Mouse (Mus musculus) liver, postnatal 0 days (tissue): ENCODE results near the gene Olfr59. TPM values are rescaled to one million over a fixed set of nuclear protein-coding genes. Genes with fewer than 3 reads are reported as not detected.

ENCODE experiments used
- ATAC-seq: fragments of 200-750 bp; cut with Nextera tagmentation; 2 replicates; pipeline ENCODE4 v1.8.0; 2017; ENCODE audit warnings: mild to moderate bottlenecking, moderate library complexity
- DNase-seq: peaks from one replicate; pipeline ENCODE4 v3.0.0-alpha.2; 2016
- H3K27ac ChIP-seq: fragments of 300-500 bp; sonication (generic); 2 replicates; pipeline ENCODE4 v1.5.1; 2014; ENCODE audit warnings: antibody characterized with exemption, moderate library complexity, mild to moderate bottlenecking, low read depth
- H3K27me3 ChIP-seq: fragments of 300-500 bp; sonication (generic); 2 replicates; pipeline ENCODE4 v1.6.1; 2014; ENCODE audit warnings: low read length, control low read depth, mixed read lengths; ENCODE audit not compliant: insufficient read depth
- H3K36me3 ChIP-seq: fragments of 300-500 bp; sonication (generic); replicated peaks from 2 replicates; pipeline ENCODE4 v1.6.1; 2014; ENCODE audit warnings: mild to moderate bottlenecking, control low read depth, low read length, moderate library complexity, mixed read lengths; ENCODE audit not compliant: insufficient read depth
- H3K4me1 ChIP-seq: fragments of 300-500 bp; sonication (generic); 2 replicates; pipeline ENCODE4 v1.6.1; 2014; ENCODE audit warnings: antibody characterized with exemption, mild to moderate bottlenecking, control low read depth; ENCODE audit not compliant: insufficient read depth
- H3K4me2 ChIP-seq: fragments of 300-500 bp; sonication (generic); 2 replicates; pipeline ENCODE4 v1.6.1; 2014; ENCODE audit warnings: low read depth, mild to moderate bottlenecking, low read length, moderate library complexity, mixed read lengths
- H3K4me3 ChIP-seq: fragments of 300-500 bp; sonication (generic); 2 replicates; pipeline ENCODE4 v1.5.1; 2014; ENCODE audit warnings: low read depth, low read length
- H3K9ac ChIP-seq: fragments of 300-500 bp; sonication (generic); replicated peaks from 2 replicates; pipeline ENCODE4 v1.6.1; 2014; ENCODE audit warnings: mild to moderate bottlenecking, moderate library complexity
- H3K9me3 ChIP-seq: fragments of 300-500 bp; sonication (generic); 2 replicates; pipeline ENCODE4 v1.6.1; 2016; ENCODE audit warnings: mild to moderate bottlenecking, control low read depth, low read length, mixed read lengths
- CTCF ChIP-seq: sonication (generic); IDR thresholded peaks from 2 replicates; pipeline ENCODE4 v1.5.1; 2016; ENCODE audit warnings: antibody characterized with exemption, low read depth
- EP300 ChIP-seq: IDR thresholded peaks from 2 replicates; pipeline ENCODE4 v1.6.1; 2016; ENCODE audit warnings: antibody characterized with exemption, low read depth, mild to moderate bottlenecking
- WGBS: fragments of 180-500 bp; shearing (Covaris S2); extraction: QIAGEN DNeasy Blood & Tissue Kit; methylation state at CpG from one replicate; pipeline ENCODE4 v1.1.7; 2014; ENCODE audit not compliant: insufficient replicate concordance; 5-methylcytosine and 5-hydroxymethylcytosine counted together
- polyA plus RNA-seq: library from polyadenylated mRNA; unstranded; fragments of >200 nt; fragmentation: Nextera tagmentation; extraction: Ambion mirVana; gene quantifications from 2 replicates; pipeline ENCODE4 v1.2.1, GENCODE M21; 2015

Gene Olfr59
- not detected in 2 replicates for polyA plus RNA-seq

DNA sequence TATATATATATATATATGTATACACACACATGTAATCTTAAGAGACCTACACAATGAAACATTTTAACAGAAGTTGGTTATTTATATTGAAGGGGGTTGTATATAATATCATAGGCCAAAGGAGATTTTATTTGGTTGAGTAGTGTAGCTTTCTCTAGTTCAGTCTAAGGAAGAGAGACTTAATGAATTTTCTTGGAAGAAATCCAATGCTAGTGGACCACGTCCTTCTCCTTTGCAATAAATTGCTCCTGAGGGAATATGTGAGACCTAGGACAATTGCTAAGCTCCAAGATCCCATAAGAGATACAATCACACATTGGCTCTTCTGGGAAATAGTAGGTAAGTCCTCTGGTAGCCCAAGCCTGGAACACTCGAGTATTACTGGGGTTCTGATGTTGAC is at the start of gene Olfr59:
Gene Olfr59 (plus strand): TSS at position 301 of the 400 bp plus-strand sequence.
- Histone ChIP-seq H3K27ac (no peak within 1 kb of the TSS), H3K9ac (no peak within 1 kb of the TSS), H3K4me3 (no peak within 1 kb of the TSS), H3K9me3 (no peaks in the 10 kb centered on the region), H3K27me3 (no peaks in the 10 kb centered on the region), H3K4me2 (no peak within 1 kb of the TSS), H3K36me3 (no peaks in the 10 kb centered on the region), H3K4me1 (no peaks in the 10 kb centered on the region)
- WGBS, result 43% methylated on average over 2 of the region's 2 CpGs
- no peak for TF ChIP-seq EP300
- no peak for TF ChIP-seq CTCF
- ATAC-seq, result no peak
- no peak for DNase-seq

- H3K4me2 ChIP-seq, result no peak overlapping the region
- no peak for ATAC-seq
- H3K27me3 ChIP-seq, result no peaks in the 10 kb centered on the region
- H3K4me3 ChIP-seq, result no peak overlapping the region
- TF ChIP-seq CTCF, result no peak
- TF ChIP-seq EP300, result no peak
- H3K9me3 ChIP-seq, result no peaks in the 10 kb centered on the region
- no peaks in the 10 kb centered on the region for H3K4me1 ChIP-seq
- no peaks in the 10 kb centered on the region for H3K36me3 ChIP-seq
- no peak overlapping the region for H3K9ac ChIP-seq
- 82% methylated on average over 3 of the region's 3 CpGs for WGBS
- no peak for DNase-seq
- H3K27ac ChIP-seq, result no peak overlapping the region
Measured at GRCm38 (mm10) chr11:74241201-74241600, 42.3 kb upstream of the Olfr59 start.

DNA sequence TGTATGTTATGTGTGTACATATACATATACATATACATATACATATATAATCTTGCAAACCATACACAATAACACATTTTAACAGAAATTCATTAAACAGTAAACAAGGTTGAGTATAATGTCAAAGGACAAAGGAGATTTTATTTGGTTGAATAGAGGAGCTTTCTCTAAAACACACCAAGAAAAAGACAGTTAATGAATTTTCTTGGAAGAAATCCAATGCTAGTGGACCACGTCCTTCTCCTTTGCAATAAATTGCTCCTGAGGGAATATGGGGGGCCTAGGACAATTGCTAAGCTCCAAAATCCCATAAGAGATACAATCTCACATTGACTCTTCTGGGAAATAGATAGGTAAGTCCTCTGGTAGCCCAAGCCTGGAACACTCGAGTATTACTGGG is 24.0 kb upstream of the Olfr59 start, which contains the start of gene Olfr406:
Gene Olfr406 (plus strand): TSS at position 301 of the 400 bp plus-strand sequence.
- Histone ChIP-seq H3K4me3 (no peak within 1 kb of the TSS), H3K27ac (no peak within 1 kb of the TSS), H3K4me1 (no peaks in the 10 kb centered on the region), H3K36me3 (no peaks in the 10 kb centered on the region), H3K9ac (no peak within 1 kb of the TSS), H3K4me2 (no peak within 1 kb of the TSS), H3K27me3 (no peaks in the 10 kb centered on the region), H3K9me3 (no peaks in the 10 kb centered on the region)
- DNase-seq (no peak), ATAC-seq (no peak)
- WGBS, result 34% methylated on average over 2 of the region's 2 CpGs
- TF ChIP-seq CTCF, result no peak
- no peak for TF ChIP-seq EP300

DNA sequence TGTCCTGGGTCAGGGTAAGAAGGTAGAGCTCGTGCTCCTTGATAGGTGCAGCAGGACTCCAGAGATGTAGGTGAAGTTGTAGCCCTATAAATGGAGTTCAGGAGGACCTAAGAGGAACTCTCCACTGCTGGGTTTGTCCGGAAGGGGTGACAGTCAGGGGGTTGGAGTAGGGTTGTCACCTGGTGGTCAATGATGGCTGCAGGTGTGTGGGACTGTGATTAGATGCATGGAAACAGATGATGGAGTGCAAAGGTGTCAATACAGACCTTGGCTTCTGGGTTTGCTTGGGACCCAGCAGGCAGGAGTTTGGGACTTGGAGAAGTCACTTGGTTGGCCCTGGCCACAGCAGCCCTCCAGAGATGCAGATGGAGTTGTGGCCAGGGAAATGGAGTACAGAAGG is 3.7 kb downstream of the Olfr59 start:
- H3K9me3 ChIP-seq, result no peaks in the 10 kb centered on the region
- H3K4me3 ChIP-seq, result no peak overlapping the region
- TF ChIP-seq CTCF (no peak), EP300 (no peak)
- no peak overlapping the region for H3K9ac ChIP-seq
- H3K36me3 ChIP-seq, result no peaks in the 10 kb centered on the region
- WGBS, result 61% methylated on average over 2 of the region's 2 CpGs
- no peak overlapping the region for H3K27ac ChIP-seq
- DNase-seq, result no peak
- H3K4me1 ChIP-seq, result no peaks in the 10 kb centered on the region
- ATAC-seq, result no peak
- no peaks in the 10 kb centered on the region for H3K27me3 ChIP-seq
- H3K4me2 ChIP-seq, result no peak overlapping the region

GRCm38 (mm10) chr11:74326044-74326443 is 42.5 kb downstream of the Olfr59 start:
- WGBS, result 33% methylated on average over 2 of the region's 2 CpGs
- ATAC-seq (no peak), DNase-seq (no peak)
- Histone ChIP-seq H3K4me1 (no peaks in the 10 kb centered on the region), H3K27ac (no peak overlapping the region), H3K4me2 (no peak overlapping the region), H3K9ac (no peak overlapping the region), H3K9me3 (no peaks in the 10 kb centered on the region), H3K36me3 (no peaks in the 10 kb centered on the region), H3K4me3 (no peak overlapping the region), H3K27me3 (no peaks in the 10 kb centered on the region)
- TF ChIP-seq EP300 (no peak), CTCF (no peak)

DNA sequence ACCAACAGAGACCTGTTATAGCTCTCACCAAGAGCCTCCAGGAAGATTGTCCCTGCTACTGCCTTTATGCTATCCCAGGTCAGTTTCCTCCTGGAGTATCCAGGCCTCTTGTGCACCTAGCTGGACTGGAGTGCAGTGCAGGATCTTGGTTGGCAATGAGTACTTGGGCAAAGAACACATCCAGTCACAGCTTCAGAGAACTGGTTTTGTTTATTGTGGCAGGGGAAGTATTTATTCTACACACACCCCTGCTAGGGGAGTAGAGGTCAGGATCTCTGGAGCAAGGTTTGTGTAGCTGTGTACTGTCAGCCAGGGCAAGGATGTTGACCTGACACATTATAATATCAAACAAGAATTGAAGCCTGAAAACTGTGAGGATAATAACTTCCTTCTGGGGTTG is 45.2 kb downstream of the Olfr59 start:
- TF ChIP-seq CTCF (no peak), EP300 (no peak)

DNA sequence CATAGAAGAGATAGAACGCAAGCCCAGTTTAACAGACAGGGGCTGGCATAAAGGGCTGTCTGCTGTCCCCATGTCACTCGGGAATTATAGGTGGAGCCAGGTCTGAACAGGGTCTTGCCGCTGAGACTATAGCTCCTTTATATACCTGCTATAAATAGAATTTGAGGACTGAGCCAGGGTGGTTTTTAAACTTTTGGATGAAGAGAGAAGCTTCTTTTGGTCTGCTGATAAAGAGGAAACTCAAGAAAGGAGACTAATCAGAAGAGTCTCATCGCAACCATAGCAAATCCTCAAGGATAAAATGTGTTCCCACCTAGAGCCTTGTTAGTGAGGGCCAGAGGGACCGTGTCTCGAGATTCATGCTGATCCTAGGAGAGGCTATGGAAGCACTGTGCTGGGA is 54.4 kb downstream of the Olfr59 start, which contains the start of gene Olfr410:
Gene Olfr410 (minus strand): TSS at position 101 of the 400 bp plus-strand sequence.
- Histone ChIP-seq H3K27ac (no peak within 1 kb of the TSS), H3K9me3 (no peaks in the 10 kb centered on the region; the same call in 1 of the 2 replicates), H3K27me3 (no peaks in the 10 kb centered on the region), H3K4me2 (no peak within 1 kb of the TSS), H3K4me3 (no peak within 1 kb of the TSS), H3K36me3 (no peaks in the 10 kb centered on the region), H3K9ac (no peak within 1 kb of the TSS), H3K4me1 (no peaks in the 10 kb centered on the region)
- ATAC-seq, result no peak
- DNase-seq, result no peak
- WGBS, result 70% methylated on average over 6 of the region's 6 CpGs
- no peak for TF ChIP-seq CTCF
- TF ChIP-seq EP300, result no peak

More for the DNA sequence above, 45.2 kb downstream of the Olfr59 start:
- H3K36me3 ChIP-seq, result no peaks in the 10 kb centered on the region
- no peaks in the 10 kb centered on the region for H3K4me1 ChIP-seq
- H3K4me3 ChIP-seq, result no peak overlapping the region
- ATAC-seq, result no peak
- H3K4me2 ChIP-seq, result no peak overlapping the region
- no peaks in the 10 kb centered on the region for H3K27me3 ChIP-seq
- H3K9me3 ChIP-seq, result no peaks in the 10 kb centered on the region
- no peak overlapping the region for H3K9ac ChIP-seq
- no peak overlapping the region for H3K27ac ChIP-seq
- no peak for DNase-seq

Other genes with a start within 250 kb of the Olfr59 start
- not detected in 2 replicates for gene Olfr139, start 227.2 kb upstream of the Olfr59 start, polyA plus RNA-seq
- gene Olfr399, start 227.1 kb upstream of the Olfr59 start, polyA plus RNA-seq, result not detected in 2 replicates
- gene Zfp616, start 213.8 kb upstream of the Olfr59 start, polyA plus RNA-seq, result not detected in 2 replicates
- not detected in 2 replicates for gene Olfr401, start 170.0 kb upstream of the Olfr59 start, polyA plus RNA-seq
- gene Olfr402, start 130.2 kb upstream of the Olfr59 start, polyA plus RNA-seq, result not detected in 2 replicates
- gene Olfr403, start 97.5 kb upstream of the Olfr59 start, polyA plus RNA-seq, result not detected in 2 replicates
- not detected in 2 replicates for gene Olfr43, start 72.4 kb upstream of the Olfr59 start, polyA plus RNA-seq
- gene Olfr406, start 23.9 kb upstream of the Olfr59 start, polyA plus RNA-seq, result not detected in 2 replicates
- gene Olfr410, start 54.3 kb downstream of the Olfr59 start, polyA plus RNA-seq, result not detected in 2 replicates
- not detected in 2 replicates for gene Olfr411, start 68.9 kb downstream of the Olfr59 start, polyA plus RNA-seq
- not detected in 2 replicates for gene Olfr412, start 78.3 kb downstream of the Olfr59 start, polyA plus RNA-seq